Mouse (Mus musculus): ENCODE measurements around the gene Btbd19. TPM values are rescaled to one million over a fixed set of nuclear protein-coding genes. Genes with fewer than 3 reads are reported as not detected.

Btbd19 gene
- 4.4 and 4.9 TPM in 2 replicates for polyA plus RNA-seq (2016; fragmentation: Nextera tagmentation; extraction: Ambion mirVana)

DNA sequence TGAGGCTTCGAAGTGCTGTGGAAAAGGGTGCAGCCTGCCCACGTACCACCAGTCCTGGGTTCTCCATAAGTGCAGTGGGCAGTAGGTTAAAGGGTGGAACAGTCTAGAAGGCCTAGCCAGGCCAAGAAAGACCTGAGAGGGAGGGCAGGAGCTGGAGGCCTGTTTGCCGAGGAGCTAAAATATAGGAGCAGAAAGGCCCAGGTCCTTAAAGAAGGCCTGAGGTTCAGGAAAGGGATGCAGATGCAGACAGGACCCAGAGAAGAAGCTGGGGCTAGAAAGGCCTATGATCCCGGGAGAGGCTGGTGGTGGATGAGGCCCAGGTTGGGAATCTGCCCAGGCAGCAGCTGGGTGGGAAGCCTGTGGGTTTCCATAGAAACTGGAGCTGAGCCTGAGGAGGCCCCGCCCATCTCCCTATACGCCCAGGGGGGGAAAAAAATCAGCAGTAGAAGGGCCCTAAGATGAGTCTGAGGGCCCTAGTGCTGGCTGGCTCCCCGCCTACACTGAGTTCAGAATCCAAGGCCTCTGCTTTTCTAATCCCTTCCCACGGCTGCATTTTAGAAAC lies at the start of gene Btbd19:
Btbd19 (minus strand) TSS at position 378 of the 562 bp plus-strand sequence.
- H3K4me1 ChIP-seq: peaks cover 22% of the 10 kb centered on the region
- H3K27me3 ChIP-seq: 0 out of 2 replicates have a peak, but pooled peaks cover under 1% of the 10 kb centered on the region
- H3K36me3 ChIP-seq: peaks cover 6% of the 10 kb centered on the region; the same call in 1 of the 2 replicates
- no peak for ATAC-seq (ENCODE audit: insufficient number of reproducible peaks, insufficient read depth, low FRiP score, low TSS enrichment)
- 34% methylated on average over 8 of the region's 8 CpGs for WGBS
- peak within 1 kb of the TSS; percentile 24; the same call in 1 of the 2 replicates for H3K4me2 ChIP-seq (replicated peaks)
- H3K9me3 ChIP-seq: no peaks in the 10 kb centered on the region
- H3K4me3 ChIP-seq: no peak within 1 kb of the TSS
- H3K9ac ChIP-seq: peak within 1 kb of the TSS; percentile 40
- H3K27ac ChIP-seq: peak within 1 kb of the TSS; percentile 82

DNA sequence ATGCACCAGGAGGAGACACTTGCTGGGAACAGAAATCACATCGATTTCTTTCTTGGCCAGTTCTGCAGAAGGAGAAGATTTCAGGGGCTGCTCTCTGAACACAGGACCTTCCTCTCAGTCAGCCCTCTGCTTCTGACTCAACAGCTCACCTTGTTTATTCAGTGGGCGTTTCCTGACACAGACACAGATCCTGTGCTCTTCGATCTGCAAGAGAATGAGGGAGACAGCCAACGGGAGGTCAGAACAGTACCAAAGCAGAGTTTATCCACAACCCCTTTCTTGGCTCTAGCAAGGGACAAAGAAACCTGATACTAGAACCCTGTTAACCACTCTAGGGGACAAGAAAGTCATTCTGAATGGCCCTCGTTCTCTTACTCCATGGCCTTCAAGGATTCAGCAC lies 44.4 kb upstream of the Btbd19 start:
- Histone ChIP-seq H3K9ac (no peak overlapping the region; the same call in 1 of the 2 replicates), H3K4me3 (no peak overlapping the region), H3K4me2 (replicated peaks) (no peak overlapping the region), H3K36me3 (peaks cover 94% of the 10 kb centered on the region), H3K27me3 (no peaks in the 10 kb centered on the region), H3K9me3 (no peaks in the 10 kb centered on the region), H3K4me1 (no peaks in the 10 kb centered on the region), H3K27ac (no peak overlapping the region)
- 92% methylated on average over 5 of the region's 5 CpGs for WGBS
- ATAC-seq (ENCODE audit: insufficient number of reproducible peaks, insufficient read depth, low FRiP score, low TSS enrichment): no peak

DNA sequence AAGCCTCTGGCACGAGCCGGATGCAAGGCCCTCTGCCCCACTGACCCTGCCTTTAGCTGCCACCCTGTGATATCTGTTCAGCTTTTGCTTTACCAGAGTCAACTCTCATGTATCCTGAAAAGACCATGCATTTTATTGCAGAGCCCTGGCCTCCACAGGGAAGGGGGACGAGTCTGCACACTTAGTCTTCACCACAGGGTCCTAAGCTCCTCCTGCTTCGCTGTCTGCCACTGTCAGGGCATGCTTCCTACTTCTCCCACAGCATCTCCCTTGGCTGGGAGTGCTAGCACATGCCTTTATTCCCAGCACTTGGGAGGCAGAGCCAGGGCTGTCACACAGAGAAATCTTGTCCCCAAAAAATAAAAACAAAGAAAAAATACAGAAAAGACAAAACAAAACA lies 35.7 kb upstream of the Btbd19 start:
- Histone ChIP-seq H3K27ac (no peak overlapping the region), H3K27me3 (no peaks in the 10 kb centered on the region), H3K4me1 (no peaks in the 10 kb centered on the region), H3K9me3 (no peaks in the 10 kb centered on the region), H3K4me3 (no peak overlapping the region), H3K4me2 (replicated peaks) (no peak overlapping the region), H3K9ac (no peak overlapping the region), H3K36me3 (peaks cover 65% of the 10 kb centered on the region)
- ATAC-seq (ENCODE audit: insufficient number of reproducible peaks, insufficient read depth, low FRiP score, low TSS enrichment): no peak
- 72% methylated on average over 4 of the region's 4 CpGs for WGBS

DNA sequence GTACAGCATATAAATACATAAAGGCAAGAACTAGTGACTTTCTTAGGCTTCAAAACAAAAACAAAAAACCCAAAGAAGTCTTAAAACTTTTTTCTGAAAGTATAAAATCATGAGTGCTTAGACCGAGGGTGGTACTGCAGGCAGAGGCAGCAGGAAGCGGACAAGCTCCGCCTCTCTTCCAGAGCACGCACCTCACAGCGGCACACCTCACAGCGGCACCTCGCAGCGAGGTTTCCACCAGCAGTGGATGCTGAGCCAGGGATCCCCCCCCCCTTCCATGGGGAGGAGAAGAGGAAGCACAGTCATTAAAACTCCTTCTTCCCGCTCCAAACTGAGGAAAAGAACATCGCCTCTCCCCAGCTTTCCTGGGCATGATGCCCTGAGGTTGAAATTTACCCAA lies 34.1 kb upstream of the Btbd19 start:
- H3K9me3 ChIP-seq: no peaks in the 10 kb centered on the region
- no peaks in the 10 kb centered on the region for H3K27me3 ChIP-seq
- H3K9ac ChIP-seq: no peak overlapping the region
- H3K4me3 ChIP-seq: no peak overlapping the region
- H3K27ac ChIP-seq: no peak overlapping the region
- H3K36me3 ChIP-seq: peaks cover 51% of the 10 kb centered on the region
- H3K4me1 ChIP-seq: peaks cover 5% of the 10 kb centered on the region; the same call in 1 of the 2 replicates
- H3K4me2 ChIP-seq (replicated peaks): no peak overlapping the region
- 86% methylated on average over 10 of the region's 10 CpGs for WGBS
- ATAC-seq (ENCODE audit: insufficient number of reproducible peaks, insufficient read depth, low FRiP score, low TSS enrichment): no peak

DNA sequence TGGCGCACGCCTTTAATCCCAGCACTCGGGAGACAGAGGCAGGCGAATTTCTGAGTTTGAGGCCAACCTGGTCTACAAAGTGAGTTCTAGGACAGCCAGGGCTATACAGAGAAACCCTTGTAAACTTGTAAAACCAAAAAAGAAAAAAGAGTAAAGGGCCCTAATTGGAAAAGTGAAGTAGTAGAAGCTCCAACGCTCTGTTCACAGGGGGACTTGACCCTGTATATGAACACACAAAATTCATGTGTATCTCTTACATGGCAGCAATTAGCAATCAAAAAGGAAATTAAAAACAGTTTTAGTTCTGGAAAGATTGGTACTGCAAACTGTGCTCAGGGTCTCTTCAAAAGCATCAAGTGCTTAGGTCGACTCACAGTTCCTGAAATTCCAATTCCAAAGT lies 30.8 kb upstream of the Btbd19 start:
- peak overlapping the region; percentile 96; the same call in 1 of the 2 replicates for H3K27ac ChIP-seq
- peaks cover 24% of the 10 kb centered on the region for H3K4me1 ChIP-seq
- H3K4me3 ChIP-seq: peak overlapping the region; percentile 98
- no peak overlapping the region for H3K9ac ChIP-seq
- WGBS: 34% methylated on average over 6 of the region's 6 CpGs
- ATAC-seq (ENCODE audit: insufficient number of reproducible peaks, insufficient read depth, low FRiP score, low TSS enrichment): 0 out of 2 replicates have a peak, but pooled peaks have one; percentile 1
- H3K27me3 ChIP-seq: no peaks in the 10 kb centered on the region
- H3K4me2 ChIP-seq (replicated peaks): peak overlapping the region; percentile 92
- H3K9me3 ChIP-seq: no peaks in the 10 kb centered on the region
- H3K36me3 ChIP-seq: peaks cover 55% of the 10 kb centered on the region

DNA sequence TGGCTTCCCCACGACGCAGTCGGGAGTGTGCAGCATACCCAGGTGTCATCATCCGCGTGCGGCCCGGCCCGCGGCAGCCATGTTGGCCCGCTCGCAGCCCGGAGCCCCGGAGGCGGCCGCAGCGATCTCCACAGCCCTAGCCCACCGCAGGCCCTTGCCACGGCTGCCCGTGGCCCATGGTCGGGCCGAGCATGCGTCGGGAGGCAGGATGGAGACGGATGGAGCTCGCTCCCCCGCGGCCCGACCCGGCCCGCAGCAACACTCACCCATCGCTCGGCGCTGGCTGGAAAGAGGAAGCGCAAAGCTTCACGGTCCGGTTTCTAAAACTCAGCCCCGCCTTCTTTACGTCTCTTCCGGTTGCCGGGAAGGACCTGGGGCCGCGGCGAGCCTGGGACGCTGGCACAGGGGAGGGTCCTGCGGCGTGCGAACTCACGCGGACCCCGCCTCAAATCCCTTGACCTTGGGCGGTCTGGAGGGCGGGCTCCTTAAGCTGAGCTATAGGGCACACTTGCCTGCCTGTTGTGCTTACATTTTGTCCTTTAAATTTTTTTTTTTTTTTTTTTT lies 30.3 kb upstream of the Btbd19 start, which contains the start of gene Rps8:
Rps8 (minus strand) TSS at position 452 of the 564 bp plus-strand sequence.
- no peaks in the 10 kb centered on the region for H3K27me3 ChIP-seq
- H3K9ac ChIP-seq: peak within 1 kb of the TSS; percentile 99
- peak within 1 kb of the TSS; percentile 92 for H3K4me2 ChIP-seq (replicated peaks)
- peak within 1 kb of the TSS; percentile 98 for H3K4me3 ChIP-seq
- ATAC-seq (ENCODE audit: insufficient number of reproducible peaks, insufficient read depth, low FRiP score, low TSS enrichment): peak; percentile 90
- H3K27ac ChIP-seq: peak within 1 kb of the TSS; percentile 96
- WGBS: under 1% methylated on average over 50 of the region's 52 CpGs
- no peaks in the 10 kb centered on the region for H3K9me3 ChIP-seq
- H3K4me1 ChIP-seq: peaks cover 24% of the 10 kb centered on the region
- H3K36me3 ChIP-seq: peaks cover 55% of the 10 kb centered on the region

DNA sequence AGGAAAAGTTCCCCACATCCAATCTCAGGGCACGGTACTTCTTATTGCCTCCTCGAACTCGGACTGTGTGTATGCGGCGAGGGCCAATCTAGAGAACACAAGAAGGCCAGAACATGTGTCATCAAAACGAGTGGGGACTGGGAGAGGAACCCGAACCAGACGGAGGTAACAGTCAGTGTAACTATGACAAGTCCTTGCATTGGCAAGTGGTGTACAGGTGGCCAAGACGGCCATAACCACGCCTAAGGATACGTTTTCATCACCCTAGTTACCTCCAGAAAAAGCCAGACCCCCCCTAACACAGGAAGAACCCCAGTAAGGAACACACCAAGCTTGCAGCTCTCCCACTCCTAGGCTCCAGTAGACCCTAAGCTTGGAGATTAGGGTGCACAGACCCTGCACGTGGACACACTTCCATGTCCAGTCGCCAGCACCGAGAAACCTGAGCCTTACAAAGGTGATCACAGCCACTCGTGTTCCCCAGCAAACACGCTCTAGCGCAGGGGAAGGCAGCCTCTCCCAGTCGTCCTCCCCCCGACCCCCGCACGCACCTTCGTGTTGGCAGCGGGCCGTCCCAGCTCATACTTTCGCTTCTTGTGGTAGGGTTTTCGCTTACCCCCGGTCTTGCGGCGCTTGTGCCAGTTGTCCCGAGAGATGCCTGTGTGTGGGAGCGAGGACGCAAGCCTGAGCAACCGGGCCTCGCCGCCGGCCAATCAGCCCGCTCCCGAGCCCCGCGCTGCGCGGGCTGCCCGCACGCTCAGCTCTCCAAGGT lies 29.7 kb upstream of the Btbd19 start:
- ATAC-seq (ENCODE audit: insufficient number of reproducible peaks, insufficient read depth, low FRiP score, low TSS enrichment): no peak
- Histone ChIP-seq H3K9me3 (no peaks in the 10 kb centered on the region), H3K36me3 (peaks cover 56% of the 10 kb centered on the region), H3K9ac (peak overlapping the region; percentile 99), H3K27me3 (no peaks in the 10 kb centered on the region), H3K4me1 (peaks cover 24% of the 10 kb centered on the region), H3K4me2 (replicated peaks) (peak overlapping the region; percentile 92), H3K4me3 (peak overlapping the region; percentile 98), H3K27ac (peak overlapping the region; percentile 96)
- 2% methylated on average over 44 of the region's 44 CpGs for WGBS

DNA sequence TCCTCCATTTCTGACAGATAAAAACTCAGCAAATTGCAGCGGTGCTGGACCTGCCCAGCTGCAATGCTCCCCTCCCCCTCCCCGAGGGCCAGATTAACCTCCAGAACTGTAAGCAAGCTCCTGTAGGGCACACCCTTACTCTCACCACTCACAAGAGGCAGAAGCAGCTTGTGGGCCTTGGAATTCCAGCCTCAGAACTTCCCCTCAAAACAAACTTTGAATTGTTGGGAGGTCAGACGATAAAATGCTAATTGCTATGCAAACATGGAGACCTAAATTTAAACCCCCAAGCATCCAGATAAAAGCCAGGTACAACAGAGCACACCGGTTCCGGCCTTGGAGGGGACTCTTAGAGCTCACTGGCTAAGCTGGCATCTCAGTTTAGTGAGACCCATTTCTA lies 27.2 kb upstream of the Btbd19 start:
- H3K36me3 ChIP-seq: peaks cover 60% of the 10 kb centered on the region
- H3K9ac ChIP-seq: peak overlapping the region; percentile 10; the same call in 1 of the 2 replicates
- H3K9me3 ChIP-seq: no peaks in the 10 kb centered on the region

DNA sequence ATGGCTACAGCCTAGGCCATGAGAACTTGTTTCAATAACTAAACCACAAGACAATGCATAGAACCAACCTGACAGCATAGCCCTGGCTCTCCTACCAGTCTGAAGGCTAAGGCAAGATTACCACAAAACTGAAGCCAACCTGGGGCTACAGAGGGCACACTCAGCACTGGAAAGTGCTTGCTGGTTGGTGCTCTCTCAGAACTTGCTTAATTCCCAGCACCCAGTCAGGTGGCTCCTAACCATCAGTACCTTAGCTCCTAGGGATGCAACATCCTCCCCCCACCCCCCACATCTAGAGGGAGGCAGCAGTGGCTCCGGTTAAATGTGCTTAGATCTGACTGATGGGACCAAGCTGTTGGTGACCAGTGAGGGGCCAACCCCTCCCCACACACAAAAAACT lies 25.9 kb upstream of the Btbd19 start:
- H3K4me2 ChIP-seq (replicated peaks): no peak overlapping the region
- no peaks in the 10 kb centered on the region for H3K27me3 ChIP-seq
- peaks cover 24% of the 10 kb centered on the region for H3K4me1 ChIP-seq
- no peak for ATAC-seq (ENCODE audit: insufficient number of reproducible peaks, insufficient read depth, low FRiP score, low TSS enrichment)
- 80% methylated on average over 1 of the region's 1 CpGs for WGBS
- H3K9ac ChIP-seq: no peak overlapping the region
- H3K4me3 ChIP-seq: no peak overlapping the region
- H3K9me3 ChIP-seq: no peaks in the 10 kb centered on the region
- H3K27ac ChIP-seq: no peak overlapping the region
- H3K36me3 ChIP-seq: peaks cover 60% of the 10 kb centered on the region

More for the DNA sequence above, 27.2 kb upstream of the Btbd19 start:
- ATAC-seq (ENCODE audit: insufficient number of reproducible peaks, insufficient read depth, low FRiP score, low TSS enrichment): no peak
- Histone ChIP-seq H3K27ac (no peak overlapping the region), H3K4me3 (no peak overlapping the region; the same call in 1 of the 2 replicates), H3K4me2 (replicated peaks) (no peak overlapping the region), H3K4me1 (peaks cover 24% of the 10 kb centered on the region), H3K27me3 (no peaks in the 10 kb centered on the region)
- 81% methylated on average over 5 of the region's 5 CpGs for WGBS

DNA sequence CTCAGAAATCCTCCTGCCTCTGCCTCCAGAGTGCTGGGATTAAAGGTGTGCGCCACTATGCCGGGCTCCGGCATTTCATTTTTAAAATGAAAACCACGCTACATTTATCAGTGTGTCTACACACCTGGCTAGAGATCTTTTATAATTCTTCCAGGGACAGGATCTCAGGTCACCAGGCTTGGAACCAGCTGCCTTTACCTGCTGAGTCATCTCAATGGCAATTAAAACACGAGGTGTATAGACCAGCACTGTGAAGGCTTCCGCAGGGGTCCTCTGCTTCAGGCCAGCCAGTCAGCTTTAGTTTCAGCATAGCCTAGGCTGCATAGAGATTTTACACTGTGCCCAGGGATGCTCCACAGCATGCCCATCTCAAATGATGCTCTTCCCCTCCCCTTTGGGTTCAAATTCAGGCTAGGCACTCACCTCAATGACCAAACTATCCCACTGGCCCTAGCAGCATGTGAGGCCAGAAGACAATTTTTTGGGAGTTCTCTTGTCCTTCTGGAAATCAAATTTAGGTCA lies 24.7 kb upstream of the Btbd19 start:
- no peaks in the 10 kb centered on the region for H3K9me3 ChIP-seq
- 87% methylated on average over 6 of the region's 6 CpGs for WGBS
- peaks cover 24% of the 10 kb centered on the region for H3K4me1 ChIP-seq
- H3K4me3 ChIP-seq: no peak overlapping the region
- no peak overlapping the region for H3K4me2 ChIP-seq (replicated peaks)
- no peaks in the 10 kb centered on the region for H3K27me3 ChIP-seq
- H3K36me3 ChIP-seq: peaks cover 60% of the 10 kb centered on the region
- H3K9ac ChIP-seq: no peak overlapping the region
- no peak overlapping the region for H3K27ac ChIP-seq
- ATAC-seq (ENCODE audit: insufficient number of reproducible peaks, insufficient read depth, low FRiP score, low TSS enrichment): no peak

DNA sequence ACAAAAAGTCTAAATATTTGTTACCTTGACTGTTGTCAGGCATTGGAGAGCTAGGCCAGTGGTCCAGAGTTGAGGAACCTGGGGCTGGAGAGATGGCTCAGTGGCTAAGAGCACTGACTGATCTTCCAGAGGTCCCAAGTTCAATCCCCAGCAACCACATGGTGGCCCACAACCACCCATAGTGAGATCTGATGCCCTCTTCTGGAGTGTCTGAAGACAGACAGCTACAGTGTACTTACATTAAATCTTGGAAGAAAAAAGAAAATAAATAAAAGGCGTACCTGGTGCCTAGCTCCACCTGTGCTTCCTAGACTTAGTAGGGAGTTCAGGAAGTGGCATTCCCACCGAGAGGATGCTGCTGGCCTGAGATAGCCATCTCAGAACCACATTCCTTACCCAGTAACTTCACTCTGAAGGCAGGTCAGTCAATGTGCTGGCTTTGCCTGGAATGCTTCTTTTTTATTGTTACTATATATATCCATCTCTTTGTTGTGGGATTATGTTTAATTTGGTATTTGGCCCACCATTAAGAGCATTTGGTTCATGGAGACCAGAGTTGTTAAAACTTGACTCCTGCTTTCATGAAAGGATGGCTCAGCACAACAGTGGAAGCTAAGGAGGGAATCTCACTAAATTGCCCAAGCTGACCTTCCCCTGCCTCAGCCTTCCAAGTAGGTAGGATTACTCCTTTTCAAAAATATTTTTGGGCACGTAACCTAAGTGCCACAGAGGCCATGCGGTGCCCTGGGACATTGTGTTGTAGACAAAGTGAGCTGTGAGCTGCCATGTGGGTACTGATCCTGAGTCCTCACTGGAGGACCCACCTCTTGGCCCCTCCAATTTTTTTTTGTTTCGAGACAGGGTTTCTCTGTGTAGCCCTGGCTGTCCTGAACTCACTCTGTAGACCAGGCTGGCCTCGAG lies 24.0 kb upstream of the Btbd19 start:
- Histone ChIP-seq H3K9ac (no peak overlapping the region), H3K4me1 (peaks cover 18% of the 10 kb centered on the region), H3K27me3 (no peaks in the 10 kb centered on the region), H3K4me2 (replicated peaks) (no peak overlapping the region), H3K36me3 (peaks cover 58% of the 10 kb centered on the region), H3K27ac (0 out of 2 replicates have a peak overlapping the region, but pooled peaks have one; percentile 42), H3K4me3 (no peak overlapping the region), H3K9me3 (no peaks in the 10 kb centered on the region)
- no peak for ATAC-seq (ENCODE audit: insufficient number of reproducible peaks, insufficient read depth, low FRiP score, low TSS enrichment)
- 69% methylated on average over 6 of the region's 6 CpGs for WGBS

Data from embryonic facial prominence, embryonic 12.5 days (tissue).